1 mouse cellular context compared by ENCODE assay signal in the genomic region with DNA sequence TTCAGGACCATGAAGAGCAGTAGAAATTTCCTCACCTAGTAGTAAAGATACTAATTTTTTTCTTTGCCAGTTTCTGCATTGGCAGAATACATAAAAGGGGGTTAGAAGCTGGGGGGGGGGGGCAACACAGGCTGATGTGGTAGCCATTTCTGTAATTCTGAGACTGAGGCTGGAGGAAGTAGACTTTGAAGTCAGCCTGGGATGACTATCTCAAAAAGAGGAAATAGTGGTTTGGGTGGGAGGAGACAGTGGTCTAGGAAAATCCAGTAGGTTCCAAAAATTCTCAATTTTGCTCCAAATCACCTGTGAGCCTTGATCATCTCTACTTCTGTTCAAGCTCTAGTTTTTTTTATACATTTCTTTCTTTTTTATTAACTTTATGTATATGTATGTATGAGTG.
A peak's percentile ranks its signal among the peaks of the same experiment; 100 is the strongest.
TF ChIP-seq lines count a peak whose summit lies in the region.

No protein-coding gene starts in this region.

TF ChIP-seq in MEL, 35 proteins besides CTCF, POLR2A, EP300 and RAD21 (continued from another document):
- TF ChIP-seq MAX (IDR thresholded peaks at IDR 0.05; ENCODE audit: low read length) (no peak), MYB (IDR thresholded peaks at IDR 0.05; ENCODE audit: low read depth, low read length) (no peak), USF1 (IDR thresholded peaks at IDR 0.05; ENCODE audit: low read depth, low read length) (no peak), MYC (IDR thresholded peaks at IDR 0.05; ENCODE audit: low read depth, low read length) (no peak), GATA1 (IDR thresholded peaks at IDR 0.05; ENCODE audit: low read depth, low read length) (no peak), MEF2A (IDR thresholded peaks at IDR 0.05; ENCODE audit: extremely low read depth, insufficient replicate concordance, low read depth, low read length, poor library complexity, severe bottlenecking) (no peak), JUND (IDR thresholded peaks at IDR 0.05; ENCODE audit: low read depth, low read length) (no peak), ZKSCAN1 (IDR thresholded peaks at IDR 0.05; ENCODE audit: low read depth, low read length) (no peak), CHD2 (IDR thresholded peaks at IDR 0.05; ENCODE audit: low read length) (no peak), MAFK (IDR thresholded peaks at IDR 0.05; ENCODE audit: borderline replicate concordance, low read depth, low read length) (no peak), NELFE (IDR thresholded peaks at IDR 0.05; ENCODE audit: low read depth, low read length) (no peak), TAL1 (IDR thresholded peaks at IDR 0.05; ENCODE audit: low read length) (no peak), RCOR1 (IDR thresholded peaks at IDR 0.05; ENCODE audit: low read depth, low read length) (peak; percentile 73), BHLHE40 (IDR thresholded peaks at IDR 0.05; ENCODE audit: borderline replicate concordance, low read depth, low read length) (no peak), POLR2AphosphoS2 (IDR thresholded peaks at IDR 0.05; ENCODE audit: low read length) (no peak), TCF12 (IDR thresholded peaks at IDR 0.05; ENCODE audit: low read depth, low read length) (no peak), MXI1 (IDR thresholded peaks at IDR 0.05; ENCODE audit: low read depth, low read length) (no peak), POLR2AphosphoS5 (IDR thresholded peaks at IDR 0.05; ENCODE audit: borderline replicate concordance, low read depth, low read length) (no peak), E2F4 (IDR thresholded peaks at IDR 0.05; ENCODE audit: borderline replicate concordance, low read depth, low read length) (no peak), HCFC1 (IDR thresholded peaks at IDR 0.05; ENCODE audit: low read depth, low read length) (no peak), ELF1 (IDR thresholded peaks at IDR 0.05; ENCODE audit: low read depth, low read length) (no peak), ETS1 (IDR thresholded peaks at IDR 0.05; ENCODE audit: low read depth, low read length) (peak; percentile 39; the same call in 1 of the 2 replicates)
